Mouse (Mus musculus) layer of hippocampus, adult 6 months (tissue): ENCODE results near the gene Dmbt1. TPM values are rescaled to one million over a fixed set of nuclear protein-coding genes. Genes with fewer than 3 reads are reported as not detected.

Source experiments
- long read RNA-seq, 2 experiments: library from polyadenylated mRNA; unstranded; transcript quantifications; one replicate each; pipeline ENCODE4 v2.0.0; 2019 to 2020
- polyA plus RNA-seq: library from polyadenylated mRNA; unstranded; fragments of <200 nt; fragmentation: Nextera tagmentation; gene quantifications from 2 replicates; pipeline ENCODE4 v1.2.3, GENCODE M21; 2021

Dmbt1 gene
- not detected in 2 replicates for polyA plus RNA-seq
- long read RNA-seq, experiment 1: 0 reads
- long read RNA-seq, experiment 2: 0 reads

GRCm38 (mm10) chr7:131031755-131032154, at the start of gene Dmbt1:
TSS of gene Dmbt1 (plus strand) at chr7:131032053.

GRCm38 (mm10) chr7:131146214-131146613, 114.4 kb downstream of the Dmbt1 start, which contains the start of gene 4933402N03Rik:
TSS of gene 4933402N03Rik (minus strand) at chr7:131146314.

Other genes starting within 250 kb of the Dmbt1 start
- gene Plekha1, start 166.3 kb upstream of the Dmbt1 start, polyA plus RNA-seq: 30.4 and 35.1 TPM in 2 replicates
- gene Htra1, start 95.9 kb upstream of the Dmbt1 start, polyA plus RNA-seq: 372 and 510 TPM in 2 replicates
- not detected in 2 replicates for gene 4933402N03Rik, start 114.3 kb downstream of the Dmbt1 start, polyA plus RNA-seq
- gene 5430419D17Rik, start 142.3 kb downstream of the Dmbt1 start, polyA plus RNA-seq: 0.05 TPM in 1 of 2 replicates, not detected in the other